In the genomic region with DNA sequence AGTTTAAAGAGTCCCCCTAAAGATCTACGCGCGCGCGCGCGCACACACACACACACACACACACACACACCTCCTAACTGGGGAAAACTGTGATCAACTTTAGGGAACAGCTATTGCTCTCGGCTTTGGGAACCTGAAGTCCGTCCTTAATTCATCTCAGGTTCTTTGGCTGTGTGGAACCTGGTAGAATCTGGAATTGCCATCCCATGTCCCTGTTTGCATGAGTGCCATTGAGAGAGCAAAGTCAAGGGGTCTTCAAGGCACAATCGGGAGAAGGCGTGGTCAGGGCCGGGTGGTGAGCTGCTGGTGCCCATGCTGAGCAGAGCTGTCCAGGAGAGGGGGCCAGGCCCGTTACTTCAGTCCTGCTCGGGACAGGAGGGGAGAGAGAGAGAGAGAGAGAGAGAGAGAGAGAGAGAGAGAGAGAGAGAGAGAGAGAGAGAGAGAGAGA, we compare ENCODE assay signal across 8 mouse cellular contexts. TPM values are rescaled to one million over a fixed set of nuclear protein-coding genes. Genes with fewer than 3 reads are reported as not detected.
DNase-seq lines count a peak whose midpoint lies in the region; ATAC-seq and TF ChIP-seq lines count a peak whose summit lies in the region.

No protein-coding gene starts in this region.

- DNase-seq in cerebellum, adult 9-10 months, result peak; percentile 42
- no peak for DNase-seq in cerebellum, adult 11 months
- DNase-seq in ES-E14 (ENCODE audit: low read depth, low spot score), result peak; percentile 54
- peak; percentile 82 for DNase-seq in embryonic facial prominence, embryonic 11.5 days (ENCODE audit: low spot score)
- no peak for DNase-seq in liver, postnatal 0 days
- no peak for DNase-seq in spleen, postnatal 36 days (ENCODE audit: low spot score in 2 of 2)

- ATAC-seq in embryonic facial prominence, embryonic 11.5 days (replicated peaks; ENCODE audit: insufficient number of reproducible peaks, low FRiP score, low TSS enrichment, low read depth), result peak; percentile 79
- ATAC-seq in hindbrain, embryonic 15.5 days (ENCODE audit: low FRiP score, low read depth), result peak; percentile 82
- ATAC-seq in liver, postnatal 0 days, result no peak; the same call in 1 of the 2 replicates

- H3K4me1 ChIP-seq in ES-E14 (ENCODE audit: control insufficient read depth in 2 of 2, insufficient read depth in 2 of 2, low read length in 2 of 2, poor library complexity in 1 of 2), result peaks cover 0 to 7% of the 10 kb centered on the region in 2 experiments; a peak in 2 of 4 replicates
- peaks cover 9% of the 10 kb centered on the region for H3K4me1 ChIP-seq in embryonic facial prominence, embryonic 11.5 days (ENCODE audit: control insufficient read depth, insufficient read depth, low read length)
- peaks cover 30% of the 10 kb centered on the region for H3K4me1 ChIP-seq in hindbrain, embryonic 15.5 days (replicated peaks)
- peaks cover 23% of the 10 kb centered on the region for H3K4me1 ChIP-seq in liver, postnatal 0 days (ENCODE audit: insufficient read depth)
- H3K4me1 ChIP-seq in small intestine, adult 2 months (ENCODE audit: control insufficient read depth, insufficient read depth, insufficient read length, low read length), result peaks cover 7% of the 10 kb centered on the region

- no peak for TF ChIP-seq POLR2A in small intestine, adult 2 months (IDR thresholded peaks at IDR 0.05; ENCODE audit: low read depth, low read length)

- no peaks in the 10 kb centered on the region for H3K9me3 ChIP-seq in ES-E14 (ENCODE audit: control insufficient read depth, insufficient read depth, low read depth, low read length)
- no peaks in the 10 kb centered on the region for H3K9me3 ChIP-seq in embryonic facial prominence, embryonic 11.5 days (replicated peaks; ENCODE audit: control insufficient read depth, low read length)
- H3K9me3 ChIP-seq in hindbrain, embryonic 15.5 days, result no peaks in the 10 kb centered on the region
- H3K9me3 ChIP-seq in liver, postnatal 0 days (ENCODE audit: low read length), result no peaks in the 10 kb centered on the region

- in situ Hi-C loops in ES-E14 (cut with MboI; ENCODE audit: low sequenced_read_pairs in 2 of 2, unreplicated experiment in 2 of 2), result loop anchor here in 1 of 2 experiments (5.0 kb wide), 1 partner anchor 52 kb away; no protein-coding TSS in a partner anchor

- TF ChIP-seq CTCF in liver, postnatal 0 days (IDR thresholded peaks at IDR 0.05; ENCODE audit: low read depth), result no peak
- no peak for TF ChIP-seq CTCF in small intestine, adult 2 months (IDR thresholded peaks at IDR 0.05; ENCODE audit: extremely low read depth, insufficient read length, insufficient replicate concordance, low read depth, low read length)

- no peak overlapping the region for H3K27ac ChIP-seq in ES-E14 (ENCODE audit: insufficient read depth, low read depth, low read length, poor library complexity, severe bottlenecking)
- 0 out of 2 replicates have a peak overlapping the region, but pooled peaks have one; percentile 21 for H3K27ac ChIP-seq in embryonic facial prominence, embryonic 11.5 days (replicated peaks; ENCODE audit: low read depth, low read length)
- peak overlapping the region; percentile 69 for H3K27ac ChIP-seq in hindbrain, embryonic 15.5 days (replicated peaks)
- no peak overlapping the region for H3K27ac ChIP-seq in liver, postnatal 0 days (ENCODE audit: low read depth)
- H3K27ac ChIP-seq in small intestine, adult 2 months (ENCODE audit: insufficient read depth, low read depth, low read length), result no peak overlapping the region

- H3K4me2 ChIP-seq in embryonic facial prominence, embryonic 11.5 days (ENCODE audit: low read depth, low read length), result peak overlapping the region; percentile 55
- peak overlapping the region; percentile 81 for H3K4me2 ChIP-seq in hindbrain, embryonic 15.5 days
- peak overlapping the region; percentile 92 for H3K4me2 ChIP-seq in liver, postnatal 0 days (ENCODE audit: low read depth, low read length)

- H3K27me3 ChIP-seq in embryonic facial prominence, embryonic 11.5 days (ENCODE audit: control insufficient read depth, insufficient read depth, low read length), result no peaks in the 10 kb centered on the region
- H3K27me3 ChIP-seq in hindbrain, embryonic 15.5 days, result no peaks in the 10 kb centered on the region
- no peaks in the 10 kb centered on the region for H3K27me3 ChIP-seq in liver, postnatal 0 days (ENCODE audit: insufficient read depth, low read length)
- H3K27me3 ChIP-seq in small intestine, adult 2 months (ENCODE audit: control insufficient read depth, insufficient read depth, low read length), result no peaks in the 10 kb centered on the region

- peak overlapping the region; percentile 57; the same call in 1 of the 2 replicates for H3K9ac ChIP-seq in ES-E14 (ENCODE audit: insufficient read depth, low read depth, low read length, poor library complexity, severe bottlenecking)
- peak overlapping the region; percentile 51 for H3K9ac ChIP-seq in embryonic facial prominence, embryonic 11.5 days (replicated peaks; ENCODE audit: low read length)
- H3K9ac ChIP-seq in hindbrain, embryonic 15.5 days, result peak overlapping the region; percentile 43
- 0 out of 2 replicates have a peak overlapping the region, but pooled peaks have one; percentile 46 for H3K9ac ChIP-seq in liver, postnatal 0 days (replicated peaks)

- WGBS in embryonic facial prominence, embryonic 11.5 days, result 1% methylated on average over 14 of the region's 14 CpGs
- WGBS in hindbrain, embryonic 15.5 days, result under 1% methylated on average over 14 of the region's 14 CpGs
- 0% methylated on average over 14 of the region's 14 CpGs for WGBS in liver, postnatal 0 days (ENCODE audit: insufficient replicate concordance)
- 5% methylated on average over 14 of the region's 14 CpGs for WGBS in small intestine, adult 2 months

- H3K4me3 ChIP-seq in ES-E14 (ENCODE audit: insufficient read depth in 1 of 2, low read depth in 1 of 2, low read length in 2 of 2, poor library complexity in 1 of 2, severe bottlenecking in 1 of 2), result peak overlapping the region; percentile 86 to 97
- H3K4me3 ChIP-seq in embryonic facial prominence, embryonic 11.5 days (ENCODE audit: low read depth, low read length), result peak overlapping the region; percentile 85
- peak overlapping the region; percentile 97 for H3K4me3 ChIP-seq in hindbrain, embryonic 15.5 days
- peak overlapping the region; percentile 64 for H3K4me3 ChIP-seq in liver, postnatal 0 days (ENCODE audit: low read depth, low read length)
- peak overlapping the region; percentile 48 for H3K4me3 ChIP-seq in small intestine, adult 2 months (ENCODE audit: low read depth, low read length)

- no peak for TF ChIP-seq EP300 in liver, postnatal 0 days (IDR thresholded peaks at IDR 0.05; ENCODE audit: low read depth)

- no peaks in the 10 kb centered on the region; the same call in 1 of the 2 replicates for H3K36me3 ChIP-seq in ES-E14 (ENCODE audit: control insufficient read depth, insufficient read depth, low read length, poor library complexity, severe bottlenecking)
- no peaks in the 10 kb centered on the region for H3K36me3 ChIP-seq in embryonic facial prominence, embryonic 11.5 days (replicated peaks; ENCODE audit: control insufficient read depth, insufficient read depth, low read depth, low read length)
- no peaks in the 10 kb centered on the region for H3K36me3 ChIP-seq in hindbrain, embryonic 15.5 days
- no peaks in the 10 kb centered on the region for H3K36me3 ChIP-seq in liver, postnatal 0 days (replicated peaks; ENCODE audit: insufficient read depth, low read length)
- H3K36me3 ChIP-seq in small intestine, adult 2 months (ENCODE audit: control insufficient read depth, insufficient read depth, low read length), result no peaks in the 10 kb centered on the region

TF ChIP-seq in ES-E14, 5 proteins besides CTCF, POLR2A, EP300 and RAD21:
- TF ChIP-seq ZNF384 (IDR thresholded peaks at IDR 0.05; ENCODE audit: low read depth, low read length) (no peak), MAFK (IDR thresholded peaks at IDR 0.05; ENCODE audit: insufficient read depth, low read depth, low read length) (no peak), ZC3H11A (IDR thresholded peaks at IDR 0.05; ENCODE audit: borderline replicate concordance, low read depth, low read length) (no peak), HCFC1 (IDR thresholded peaks at IDR 0.05; ENCODE audit: borderline replicate concordance, insufficient read depth, low read length) (no peak), CHD2 (IDR thresholded peaks at IDR 0.05; ENCODE audit: low read depth, low read length) (no peak)

RNA-seq across cellular contexts. Expression of a gene that starts 0.3 kb away (rescaled TPM):
- 10.7 and 10.8 TPM in 2 replicates for total RNA-seq in ES-E14 (2012; rRNA removed)
- polyA plus RNA-seq in embryonic facial prominence, embryonic 11.5 days (2014; fragmentation: Nextera tagmentation; extraction: Ambion mirVana), result 36.2 and 39.1 TPM in 2 replicates
- polyA plus RNA-seq in hindbrain, embryonic 15.5 days (2015; fragmentation: Nextera tagmentation; extraction: Ambion mirVana), result 12.8 and 12.9 TPM in 2 replicates
- polyA plus RNA-seq in liver, postnatal 0 days (2015; fragmentation: Nextera tagmentation; extraction: Ambion mirVana), result 0.59 and 0.61 TPM in 2 replicates
- polyA plus RNA-seq in small intestine, adult 2 months (2012; rRNA removed), result 2.1 and 3.4 TPM in 2 replicates

RNA-seq across cellular contexts. Expression of a gene that starts 11.8 kb away (rescaled TPM):
- 18.4 and 21.9 TPM in 2 replicates for total RNA-seq in ES-E14 (2012; rRNA removed)
- 2.0 and 3.3 TPM in 2 replicates for polyA plus RNA-seq in embryonic facial prominence, embryonic 11.5 days (2014; fragmentation: Nextera tagmentation; extraction: Ambion mirVana)
- polyA plus RNA-seq in hindbrain, embryonic 15.5 days (2015; fragmentation: Nextera tagmentation; extraction: Ambion mirVana), result 1.5 and 2.0 TPM in 2 replicates
- polyA plus RNA-seq in liver, postnatal 0 days (2015; fragmentation: Nextera tagmentation; extraction: Ambion mirVana), result 18.9 and 21.2 TPM in 2 replicates
- 0.17 TPM in 1 of 2 replicates, not detected in the other for polyA plus RNA-seq in small intestine, adult 2 months (2012; rRNA removed)

RNA-seq across cellular contexts. Expression of a gene that starts 34.6 kb away (rescaled TPM):
- total RNA-seq in ES-E14 (2012; rRNA removed), result 2,783 and 3,173 TPM in 2 replicates
- polyA plus RNA-seq in embryonic facial prominence, embryonic 11.5 days (2014; fragmentation: Nextera tagmentation; extraction: Ambion mirVana), result 2,072 and 2,207 TPM in 2 replicates
- 948 and 1,117 TPM in 2 replicates for polyA plus RNA-seq in hindbrain, embryonic 15.5 days (2015; fragmentation: Nextera tagmentation; extraction: Ambion mirVana)
- polyA plus RNA-seq in liver, postnatal 0 days (2015; fragmentation: Nextera tagmentation; extraction: Ambion mirVana), result 1,354 and 1,414 TPM in 2 replicates
- polyA plus RNA-seq in small intestine, adult 2 months (2012; rRNA removed), result 364 and 436 TPM in 2 replicates

Comparison
In these comparisons a context has a peak if more than half of its experiments do, and no peak if none do; other contexts are left out.
1. DNase-seq: peak in cerebellum, adult 9-10 months (single experiment), ES-E14 (single experiment) and embryonic facial prominence, embryonic 11.5 days (single experiment); none in cerebellum, adult 11 months (single experiment), liver, postnatal 0 days (single experiment) and spleen, postnatal 36 days (0 of 2).
2. H3K27ac ChIP-seq: peak in embryonic facial prominence, embryonic 11.5 days (single experiment) and hindbrain, embryonic 15.5 days (single experiment); none in ES-E14 (single experiment), liver, postnatal 0 days (single experiment) and small intestine, adult 2 months (single experiment).
3. Peak in every context shown above with its lines, with median percentiles within 50 percentile points of each other: H3K4me3 ChIP-seq, H3K9ac ChIP-seq and H3K4me2 ChIP-seq.